Mouse (Mus musculus): ENCODE data around the gene Naalad2. TPM values are rescaled to one million over a fixed set of nuclear protein-coding genes. Genes with fewer than 3 reads are reported as not detected.
"Not testable (repeated sequence)": the region's sequence is repeated elsewhere in the genome, so short reads cannot be mapped to it uniquely, and the experiment has no call there.

Gene Naalad2
- polyA plus RNA-seq (2014; fragmentation: Nextera tagmentation; extraction: Ambion mirVana): 0.74 and 1.5 TPM in 2 replicates

DNA sequence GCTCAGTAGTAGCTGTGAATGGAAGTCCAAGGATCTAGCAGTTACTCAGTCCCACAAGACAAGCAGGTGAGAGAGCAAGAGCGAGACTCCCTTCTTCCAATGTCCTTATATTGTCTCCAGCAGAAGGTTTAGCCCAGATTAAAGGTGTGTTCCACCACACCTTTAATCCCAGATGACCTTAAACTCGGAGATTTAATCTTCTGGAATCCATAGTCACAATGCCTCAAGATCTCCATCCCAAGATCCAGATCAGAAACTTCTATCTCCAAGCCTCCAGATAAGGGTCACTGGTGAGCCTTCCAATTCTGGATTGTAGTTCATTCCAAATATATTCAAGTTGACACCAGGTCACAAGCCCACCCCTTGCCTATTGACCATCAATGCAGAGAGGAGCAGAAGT lies at the start of gene Naalad2:
Gene Naalad2 (minus strand): TSS at position 101 of the 400 bp plus-strand sequence.
- H3K27me3 ChIP-seq (replicated peaks; ENCODE audit: control insufficient read depth, insufficient read depth, low read length); H3K9me3 ChIP-seq (ENCODE audit: control insufficient read depth, low read length); H3K36me3 ChIP-seq (ENCODE audit: control insufficient read depth, insufficient read depth, low read length); H3K4me2 ChIP-seq; H3K4me1 ChIP-seq (replicated peaks; ENCODE audit: control insufficient read depth, insufficient read depth, low read length); H3K27ac ChIP-seq (ENCODE audit: low read depth, low read length); H3K9ac ChIP-seq (ENCODE audit: low read depth, low read length); DNase-seq (ENCODE audit: low spot score); ATAC-seq (replicated peaks; ENCODE audit: low FRiP score); H3K4me3 ChIP-seq (ENCODE audit: low read depth, low read length): not testable (repeated sequence)
- WGBS: 62% methylated on average over 2 of the region's 2 CpGs

DNA sequence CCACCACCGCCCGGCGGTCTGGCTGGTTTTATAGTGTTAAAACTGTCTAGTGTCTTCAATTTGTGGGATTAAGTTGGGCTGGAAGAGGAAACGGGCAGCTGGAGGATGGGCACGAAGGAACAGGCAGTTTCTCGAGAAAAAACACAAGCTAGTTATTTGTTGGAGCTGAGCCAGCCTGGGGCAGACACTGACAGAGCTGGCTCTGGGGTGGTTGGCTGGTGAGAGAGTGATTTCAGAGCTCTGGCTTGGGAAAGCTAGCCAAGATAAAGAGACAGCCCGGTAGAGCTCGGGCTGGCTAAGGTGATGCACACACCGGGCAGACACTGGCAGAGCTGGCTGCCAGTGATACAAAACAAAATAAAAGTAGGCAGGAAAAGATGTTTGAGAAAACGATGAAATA lies 28.9 kb upstream of the Naalad2 start:
- Histone ChIP-seq H3K36me3 (ENCODE audit: control insufficient read depth, insufficient read depth, low read length) (no peaks in the 10 kb centered on the region), H3K4me1 (replicated peaks; ENCODE audit: control insufficient read depth, insufficient read depth, low read length) (no peaks in the 10 kb centered on the region), H3K4me2 (no peak overlapping the region), H3K4me3 (ENCODE audit: low read depth, low read length) (no peak overlapping the region), H3K9me3 (ENCODE audit: control insufficient read depth, low read length) (no peaks in the 10 kb centered on the region), H3K9ac (ENCODE audit: low read depth, low read length) (no peak overlapping the region), H3K27me3 (replicated peaks; ENCODE audit: control insufficient read depth, insufficient read depth, low read length) (no peaks in the 10 kb centered on the region), H3K27ac (ENCODE audit: low read depth, low read length) (no peak overlapping the region)
- 73% methylated on average over 10 of the region's 10 CpGs for WGBS
- no peak for DNase-seq (ENCODE audit: low spot score)
- ATAC-seq (replicated peaks; ENCODE audit: low FRiP score): no peak

DNA sequence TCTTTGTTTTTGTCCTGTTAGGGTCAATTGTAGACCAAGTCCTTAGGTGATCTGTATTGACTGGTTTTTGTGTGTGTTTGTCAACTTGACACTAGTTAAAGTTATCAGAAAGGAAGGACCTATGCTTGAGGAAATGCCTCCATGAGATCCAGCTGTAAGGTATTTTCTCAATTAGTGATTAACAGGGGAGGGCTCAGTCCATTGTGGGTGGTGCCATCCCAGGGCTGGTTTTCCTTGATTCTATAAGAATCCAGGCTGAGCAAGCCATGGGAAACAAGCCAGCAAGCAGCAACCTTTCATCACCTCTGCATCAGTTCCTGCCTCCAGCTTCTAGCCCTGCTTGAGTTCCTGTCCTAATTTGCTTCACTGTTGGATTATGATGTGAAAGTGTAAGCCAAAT lies 27.6 kb upstream of the Naalad2 start, which contains the start of gene Mbd3l2:
Gene Mbd3l2 (plus strand): TSS at position 301 of the 400 bp plus-strand sequence.
- Histone ChIP-seq H3K4me2 (no peak within 1 kb of the TSS), H3K9me3 (ENCODE audit: control insufficient read depth, low read length) (no peaks in the 10 kb centered on the region), H3K27ac (ENCODE audit: low read depth, low read length) (no peak within 1 kb of the TSS), H3K4me3 (ENCODE audit: low read depth, low read length) (no peak within 1 kb of the TSS), H3K4me1 (replicated peaks; ENCODE audit: control insufficient read depth, insufficient read depth, low read length) (no peaks in the 10 kb centered on the region), H3K27me3 (replicated peaks; ENCODE audit: control insufficient read depth, insufficient read depth, low read length) (no peaks in the 10 kb centered on the region), H3K36me3 (ENCODE audit: control insufficient read depth, insufficient read depth, low read length) (no peaks in the 10 kb centered on the region), H3K9ac (ENCODE audit: low read depth, low read length) (no peak within 1 kb of the TSS)
- ATAC-seq (replicated peaks; ENCODE audit: low FRiP score) (no peak), DNase-seq (ENCODE audit: low spot score) (no peak)

DNA sequence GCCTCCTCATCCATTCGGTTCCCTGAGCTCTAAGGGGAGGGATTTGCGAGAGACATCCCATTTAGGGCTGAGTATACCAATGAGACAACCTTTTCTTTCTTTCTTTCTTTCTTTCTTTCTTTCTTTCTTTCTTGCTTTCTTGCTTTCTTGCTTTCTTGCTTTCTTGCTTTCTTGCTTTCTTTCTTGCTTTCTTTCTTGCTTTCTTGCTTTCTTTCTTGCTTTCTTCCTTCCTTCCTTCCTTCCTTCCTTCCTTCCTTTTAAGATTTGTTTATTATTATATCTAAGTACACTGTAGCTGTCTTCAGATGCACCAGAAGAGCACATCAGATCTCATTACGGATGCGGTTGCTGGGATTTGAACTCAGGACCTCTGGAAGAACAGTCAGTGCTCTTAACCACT lies 9.6 kb upstream of the Naalad2 start:
- not testable (repeated sequence) for H3K4me1 ChIP-seq (replicated peaks; ENCODE audit: control insufficient read depth, insufficient read depth, low read length)

DNA sequence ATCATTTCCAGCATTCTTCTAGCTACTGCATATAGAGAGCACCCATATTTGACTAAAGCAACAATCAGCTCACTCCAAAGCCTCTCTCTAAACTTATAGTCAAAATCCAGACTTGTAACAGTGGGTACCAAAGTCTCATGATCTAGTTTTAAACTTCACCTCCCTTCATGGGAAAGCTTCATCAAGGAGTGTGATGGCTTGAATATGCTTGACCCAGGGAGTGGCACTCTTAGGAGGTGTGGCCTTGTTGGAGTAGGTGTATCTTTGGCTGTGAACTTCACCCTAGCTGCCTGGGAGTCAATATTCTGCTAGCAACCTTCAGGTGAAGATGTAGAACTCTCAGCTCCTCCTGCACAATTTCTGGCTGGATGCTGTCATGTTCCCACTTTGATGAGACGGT lies 1.3 kb upstream of the Naalad2 start, which contains the start of gene Ubtfl1:
Gene Ubtfl1 (plus strand): TSS at position 301 of the 400 bp plus-strand sequence.
- H3K9ac ChIP-seq (ENCODE audit: low read depth, low read length): no peak within 1 kb of the TSS
- ATAC-seq (replicated peaks; ENCODE audit: low FRiP score) (no peak), DNase-seq (ENCODE audit: low spot score) (no peak)
- H3K9me3 ChIP-seq (ENCODE audit: control insufficient read depth, low read length): no peaks in the 10 kb centered on the region
- no peak within 1 kb of the TSS for H3K27ac ChIP-seq (ENCODE audit: low read depth, low read length)
- WGBS: 67% methylated on average over 1 of the region's 1 CpGs
- H3K4me1 ChIP-seq (replicated peaks; ENCODE audit: control insufficient read depth, insufficient read depth, low read length): no peaks in the 10 kb centered on the region
- no peak within 1 kb of the TSS for H3K4me2 ChIP-seq
- H3K4me3 ChIP-seq (ENCODE audit: low read depth, low read length): no peak within 1 kb of the TSS
- H3K27me3 ChIP-seq (replicated peaks; ENCODE audit: control insufficient read depth, insufficient read depth, low read length): no peaks in the 10 kb centered on the region
- H3K36me3 ChIP-seq (ENCODE audit: control insufficient read depth, insufficient read depth, low read length): no peaks in the 10 kb centered on the region

More for the DNA sequence above, 9.6 kb upstream of the Naalad2 start:
- not testable (repeated sequence) for H3K4me2 ChIP-seq; ATAC-seq (replicated peaks; ENCODE audit: low FRiP score); H3K9me3 ChIP-seq (ENCODE audit: control insufficient read depth, low read length); H3K27me3 ChIP-seq (replicated peaks; ENCODE audit: control insufficient read depth, insufficient read depth, low read length); H3K4me3 ChIP-seq (ENCODE audit: low read depth, low read length); DNase-seq (ENCODE audit: low spot score); H3K36me3 ChIP-seq (ENCODE audit: control insufficient read depth, insufficient read depth, low read length); H3K9ac ChIP-seq (ENCODE audit: low read depth, low read length); H3K27ac ChIP-seq (ENCODE audit: low read depth, low read length)
- 81% methylated on average over 4 of the region's 4 CpGs for WGBS

DNA sequence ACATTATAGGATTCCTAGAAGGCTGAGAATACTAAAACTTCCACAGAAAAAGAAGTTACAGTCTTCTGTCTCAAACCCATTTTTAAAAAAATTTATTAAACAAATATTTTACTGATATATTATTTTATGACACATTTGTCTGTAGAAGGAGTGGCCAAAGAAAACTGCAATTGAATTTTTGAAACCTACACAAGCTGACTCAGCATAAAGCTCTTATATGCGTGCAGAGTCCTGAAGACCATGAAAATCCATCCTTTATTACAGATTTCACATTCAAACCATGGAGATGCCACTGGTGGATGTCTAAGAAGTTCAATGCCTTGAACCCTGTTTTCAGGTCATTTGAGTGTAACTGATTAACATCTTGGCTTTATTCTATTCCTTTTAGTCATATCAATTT lies 3.2 kb downstream of the Naalad2 start:
- H3K9me3 ChIP-seq (ENCODE audit: control insufficient read depth, low read length): no peaks in the 10 kb centered on the region
- H3K36me3 ChIP-seq (ENCODE audit: control insufficient read depth, insufficient read depth, low read length): no peaks in the 10 kb centered on the region
- H3K4me3 ChIP-seq (ENCODE audit: low read depth, low read length): no peak overlapping the region
- ATAC-seq (replicated peaks; ENCODE audit: low FRiP score) (no peak), DNase-seq (ENCODE audit: low spot score) (no peak)
- no peaks in the 10 kb centered on the region for H3K4me1 ChIP-seq (replicated peaks; ENCODE audit: control insufficient read depth, insufficient read depth, low read length)
- WGBS: 68% methylated on average over 1 of the region's 1 CpGs
- H3K27me3 ChIP-seq (replicated peaks; ENCODE audit: control insufficient read depth, insufficient read depth, low read length): no peaks in the 10 kb centered on the region
- no peak overlapping the region for H3K4me2 ChIP-seq
- no peak overlapping the region for H3K9ac ChIP-seq (ENCODE audit: low read depth, low read length)
- no peak overlapping the region for H3K27ac ChIP-seq (ENCODE audit: low read depth, low read length)

DNA sequence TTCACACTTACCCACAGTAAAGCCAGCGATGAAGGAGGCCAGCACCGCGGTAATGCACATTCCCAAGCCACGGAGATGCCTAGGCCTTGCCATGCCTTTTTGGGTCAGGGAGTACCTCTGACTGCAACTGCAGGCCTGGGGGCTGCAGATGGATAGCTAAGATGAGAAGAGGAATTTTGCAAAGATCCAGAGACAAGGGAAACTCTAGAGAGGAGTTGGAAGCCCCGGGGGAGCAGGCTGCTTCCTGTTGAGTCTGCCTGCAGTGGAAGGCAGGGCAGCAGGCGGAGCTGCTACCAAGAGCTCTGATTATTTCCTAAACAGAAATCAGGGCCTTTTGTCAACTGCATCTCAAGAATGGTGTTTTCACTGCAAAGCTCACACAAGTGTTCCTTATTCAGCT lies 17.0 kb downstream of the Naalad2 start:
- no peak overlapping the region for H3K4me2 ChIP-seq
- 20% methylated on average over 6 of the region's 6 CpGs for WGBS
- no peak for DNase-seq (ENCODE audit: low spot score)

DNA sequence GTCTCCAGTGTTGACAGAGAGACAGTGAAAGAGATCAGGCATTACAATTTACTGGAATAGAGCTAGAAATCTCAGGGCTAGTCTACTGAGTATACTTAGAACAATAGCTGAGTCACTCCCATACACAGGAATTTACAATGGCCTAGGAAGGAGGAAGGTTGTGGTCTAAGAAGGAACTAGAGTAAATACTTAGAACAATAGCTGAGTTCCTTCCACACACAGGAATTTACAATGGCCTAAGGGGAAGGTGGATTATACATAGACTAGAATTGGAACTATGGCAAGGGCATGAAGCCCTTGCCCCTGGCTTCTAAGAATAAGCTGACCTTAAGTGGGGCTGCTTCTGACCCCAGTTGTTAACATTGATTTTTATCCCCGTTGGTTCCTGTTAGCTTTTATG lies 29.8 kb downstream of the Naalad2 start:
- H3K4me2 ChIP-seq; H3K36me3 ChIP-seq (ENCODE audit: control insufficient read depth, insufficient read depth, low read length); H3K4me3 ChIP-seq (ENCODE audit: low read depth, low read length); H3K4me1 ChIP-seq (replicated peaks; ENCODE audit: control insufficient read depth, insufficient read depth, low read length); H3K27ac ChIP-seq (ENCODE audit: low read depth, low read length); ATAC-seq (replicated peaks; ENCODE audit: low FRiP score); H3K9ac ChIP-seq (ENCODE audit: low read depth, low read length); DNase-seq (ENCODE audit: low spot score); H3K9me3 ChIP-seq (ENCODE audit: control insufficient read depth, low read length); H3K27me3 ChIP-seq (replicated peaks; ENCODE audit: control insufficient read depth, insufficient read depth, low read length): not testable (repeated sequence)
- 93% methylated on average over 1 of the region's 1 CpGs for WGBS

More for the DNA sequence above, 17.0 kb downstream of the Naalad2 start:
- H3K9ac ChIP-seq (ENCODE audit: low read depth, low read length): no peak overlapping the region
- no peaks in the 10 kb centered on the region for H3K9me3 ChIP-seq (ENCODE audit: control insufficient read depth, low read length)
- no peaks in the 10 kb centered on the region for H3K27me3 ChIP-seq (replicated peaks; ENCODE audit: control insufficient read depth, insufficient read depth, low read length)
- no peak for ATAC-seq (replicated peaks; ENCODE audit: low FRiP score)
- H3K36me3 ChIP-seq (ENCODE audit: control insufficient read depth, insufficient read depth, low read length): no peaks in the 10 kb centered on the region
- no peaks in the 10 kb centered on the region for H3K4me1 ChIP-seq (replicated peaks; ENCODE audit: control insufficient read depth, insufficient read depth, low read length)
- no peak overlapping the region for H3K27ac ChIP-seq (ENCODE audit: low read depth, low read length)
- no peak overlapping the region for H3K4me3 ChIP-seq (ENCODE audit: low read depth, low read length)

DNA sequence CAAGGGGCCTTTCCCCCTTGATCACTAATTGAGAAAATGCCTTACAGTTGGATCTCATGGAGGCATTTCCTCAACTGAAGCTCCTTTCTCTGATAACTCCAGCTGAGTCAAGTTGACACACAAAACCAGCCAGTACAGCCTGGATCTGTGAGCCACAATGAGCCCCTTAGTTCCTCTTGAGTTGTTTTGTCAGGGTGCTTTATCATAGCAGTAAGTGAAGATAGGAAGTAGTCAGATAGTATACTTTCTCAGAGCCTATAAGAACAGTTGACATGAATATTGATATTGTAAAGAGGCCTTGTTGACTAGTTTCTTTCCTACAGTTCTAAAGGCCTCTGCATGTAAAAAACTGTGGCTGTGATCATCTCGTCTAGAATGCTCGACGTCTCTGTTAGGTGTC lies 82.8 kb downstream of the Naalad2 start:
- ATAC-seq (replicated peaks; ENCODE audit: low FRiP score) (no peak), DNase-seq (ENCODE audit: low spot score) (no peak)
- Histone ChIP-seq H3K27ac (ENCODE audit: low read depth, low read length) (no peak overlapping the region), H3K4me2 (no peak overlapping the region), H3K27me3 (replicated peaks; ENCODE audit: control insufficient read depth, insufficient read depth, low read length) (no peaks in the 10 kb centered on the region), H3K9me3 (ENCODE audit: control insufficient read depth, low read length) (no peaks in the 10 kb centered on the region), H3K9ac (ENCODE audit: low read depth, low read length) (no peak overlapping the region), H3K4me3 (ENCODE audit: low read depth, low read length) (no peak overlapping the region), H3K36me3 (ENCODE audit: control insufficient read depth, insufficient read depth, low read length) (no peaks in the 10 kb centered on the region), H3K4me1 (replicated peaks; ENCODE audit: control insufficient read depth, insufficient read depth, low read length) (no peaks in the 10 kb centered on the region)
- WGBS: 90% methylated on average over 3 of the region's 3 CpGs

All from liver, embryonic 11.5 days (tissue).